Mouse (Mus musculus) spleen, postnatal 10 days (tissue): ENCODE measurements around the gene 1700025G04Rik.

Source experiments
- DNase-seq, 2 experiments: peaks; one replicate each; pipeline ENCODE4 v3.0.0; 2021 to 2022; ENCODE audit warnings: low spot score in 2 of 2

1700025G04Rik gene

GRCm38 (mm10) chr1:151907014-151907413 lies 182.9 kb downstream of the 1700025G04Rik start:
- no peak for DNase-seq

GRCm38 (mm10) chr1:151900706-151901360 lies 189.1 kb downstream of the 1700025G04Rik start:
- no peak for DNase-seq

- DNase-seq, result no peak
Observed at GRCm38 (mm10) chr1:151899964-151900363, 190.0 kb downstream of the 1700025G04Rik start.

GRCm38 (mm10) chr1:151895406-151895805 lies 194.5 kb downstream of the 1700025G04Rik start:
- no peak for DNase-seq

- DNase-seq, result no peak
Observed at GRCm38 (mm10) chr1:151893976-151894375, 195.9 kb downstream of the 1700025G04Rik start.

- DNase-seq, result no peak
Observed at GRCm38 (mm10) chr1:151892008-151892407, 197.9 kb downstream of the 1700025G04Rik start.

GRCm38 (mm10) chr1:151891194-151891593 lies 198.7 kb downstream of the 1700025G04Rik start:
- no peak for DNase-seq

- DNase-seq, result no peak
Observed at GRCm38 (mm10) chr1:151890041-151890621, 199.8 kb downstream of the 1700025G04Rik start.

GRCm38 (mm10) chr1:151887631-151888030 lies 202.3 kb downstream of the 1700025G04Rik start:
- DNase-seq, result no peak

GRCm38 (mm10) chr1:151887126-151887525 lies 202.8 kb downstream of the 1700025G04Rik start:
- DNase-seq, result no peak

GRCm38 (mm10) chr1:151886171-151886570 lies 203.8 kb downstream of the 1700025G04Rik start:
- DNase-seq, result no peak

GRCm38 (mm10) chr1:151881253-151881652 lies 208.7 kb downstream of the 1700025G04Rik start:
- no peak for DNase-seq

GRCm38 (mm10) chr1:151880731-151881130 lies 209.2 kb downstream of the 1700025G04Rik start:
- DNase-seq, result no peak

- DNase-seq, result no peak
Observed at GRCm38 (mm10) chr1:151879966-151880365, 210.0 kb downstream of the 1700025G04Rik start.

- no peak for DNase-seq
Observed at GRCm38 (mm10) chr1:151879308-151879850, 210.5 kb downstream of the 1700025G04Rik start.

- no peak for DNase-seq
Observed at GRCm38 (mm10) chr1:151878411-151878810, 211.5 kb downstream of the 1700025G04Rik start.

- DNase-seq, result no peak
Observed at GRCm38 (mm10) chr1:151872971-151873370, 217.0 kb downstream of the 1700025G04Rik start.

GRCm38 (mm10) chr1:151864326-151864725 lies 225.6 kb downstream of the 1700025G04Rik start:
- DNase-seq, result no peak

- DNase-seq, result no peak
Observed at GRCm38 (mm10) chr1:151863797-151864147, 226.2 kb downstream of the 1700025G04Rik start.

- no peak for DNase-seq
Observed at GRCm38 (mm10) chr1:151863135-151863796, 226.7 kb downstream of the 1700025G04Rik start.

- DNase-seq, result no peak
Observed at GRCm38 (mm10) chr1:151862109-151862508, 227.8 kb downstream of the 1700025G04Rik start.

GRCm38 (mm10) chr1:151861334-151861995 lies 228.5 kb downstream of the 1700025G04Rik start:
- no peak for DNase-seq
